Mouse (Mus musculus): Measurements from ENCODE around the gene Tspan3. TPM values are rescaled to one million over a fixed set of nuclear protein-coding genes. Genes with fewer than 3 reads are reported as not detected.
A peak's percentile ranks its signal among the peaks of the same experiment; 100 is the strongest.

The Tspan3 gene
- polyA plus RNA-seq, 1 experiment from 2014 or later, result 371 TPM

DNA sequence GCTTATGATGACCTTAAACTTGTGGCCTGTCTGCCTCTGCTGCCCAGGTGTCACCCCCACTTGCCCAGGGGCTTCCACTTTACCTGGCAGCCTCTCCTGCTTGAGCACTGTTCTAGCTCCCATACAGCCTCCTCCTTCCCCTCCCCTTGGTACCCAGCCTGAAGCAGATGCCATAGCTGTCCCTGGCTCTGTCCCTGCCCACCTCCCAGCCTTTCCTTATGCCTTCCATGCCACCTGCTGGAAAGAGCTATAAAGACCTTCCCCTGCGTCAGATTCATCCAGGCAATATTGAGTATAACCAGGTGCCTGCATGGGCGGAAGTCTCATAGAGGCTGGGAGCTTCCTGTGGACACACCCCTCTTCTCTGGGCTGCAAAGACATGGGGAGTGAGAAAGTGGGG is 45.6 kb downstream of the Tspan3 start:
- no peak for ATAC-seq
- ChIA-PET CTCF (interaction anchor here (1.2 to 2.4 kb wide), 3 partner anchors 9 to 95 kb away, joined by 3 to 7 read pairs (median 6); no protein-coding TSS in a partner anchor), POLR2A (interaction anchor here (1.6 kb wide), 1 partner anchor 27 kb away, joined by 3 read pairs; no protein-coding TSS in a partner anchor)
- no peak for TF ChIP-seq CTCF (IDR thresholded peaks at IDR 0.05)
- H3K27me3 ChIP-seq, result no peaks in the 10 kb centered on the region
- DNase-seq (ENCODE audit: low read depth, low spot score), result no peak
- in situ Hi-C loops (cut with MboI; ENCODE audit: low pct_unique_long_range_greater_than_20kb), result loop anchor here (5.0 kb wide), 1 partner anchor 433 kb away; no protein-coding TSS in a partner anchor

DNA sequence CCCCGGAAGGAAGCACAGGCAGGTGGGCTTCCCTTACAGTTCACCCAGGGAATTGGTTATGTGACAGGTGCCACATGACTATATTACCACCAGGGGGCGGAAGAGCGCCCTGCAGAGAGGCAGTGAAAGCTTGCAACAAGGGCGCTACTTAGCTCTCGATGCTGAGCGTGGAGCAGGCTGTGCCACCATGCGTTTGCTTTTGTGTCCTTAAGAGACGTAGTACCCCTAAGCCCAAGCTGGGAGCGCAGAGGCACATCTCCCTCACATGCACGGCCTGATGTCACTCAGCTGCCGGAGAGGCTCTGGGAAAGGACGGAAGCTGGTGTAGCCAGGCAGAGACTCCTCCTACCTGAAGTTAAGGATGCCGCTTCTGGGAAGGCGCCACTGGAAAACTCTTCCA is 46.7 kb downstream of the Tspan3 start:
- POLR2A ChIA-PET, result no interaction called here
- CTCF ChIA-PET, result interaction anchor here (0.7 to 2.4 kb wide), 14 partner anchors 10 to 433 kb away, joined by 3 to 10 read pairs (median 3); no protein-coding TSS in a partner anchor
- in situ Hi-C loops (cut with MboI; ENCODE audit: low pct_unique_long_range_greater_than_20kb), result loop anchor here (5.0 kb wide), 1 partner anchor 434 kb away; no protein-coding TSS in a partner anchor
- H3K27me3 ChIP-seq, result no peaks in the 10 kb centered on the region
- ATAC-seq (no peak), DNase-seq (ENCODE audit: low read depth, low spot score) (peak; percentile 27)
- no peak for TF ChIP-seq CTCF (IDR thresholded peaks at IDR 0.05)

DNA sequence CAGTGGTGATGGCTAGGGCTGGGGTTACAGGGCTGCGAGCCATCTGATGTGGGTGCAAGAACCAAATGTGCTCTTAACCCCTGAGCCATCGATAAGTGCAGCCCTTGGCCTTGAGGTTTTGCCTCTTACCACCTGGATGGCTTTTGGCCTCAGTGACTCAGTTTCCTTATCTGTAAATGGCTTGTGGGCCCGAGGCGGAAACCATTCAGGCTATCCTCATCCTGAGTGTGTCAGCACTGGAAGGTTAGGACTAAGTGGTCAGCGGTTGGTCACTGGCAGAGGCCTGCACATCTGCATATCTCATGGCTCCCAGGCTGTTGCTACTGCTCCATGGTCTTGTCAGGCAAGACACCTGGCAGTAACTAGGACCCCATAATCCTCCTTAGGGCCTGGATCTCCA is 47.2 kb downstream of the Tspan3 start:
- in situ Hi-C loops (cut with MboI; ENCODE audit: low pct_unique_long_range_greater_than_20kb), result loop anchor here (5.0 kb wide), 1 partner anchor 434 kb away; no protein-coding TSS in a partner anchor
- POLR2A ChIA-PET, result no interaction called here
- DNase-seq (ENCODE audit: low read depth, low spot score), result no peak
- ATAC-seq, result no peak
- no peak for TF ChIP-seq CTCF (IDR thresholded peaks at IDR 0.05)
- CTCF ChIA-PET, result interaction anchor here (0.7 to 1.8 kb wide), 8 partner anchors 12 to 434 kb away, joined by 3 to 10 read pairs (median 3); no protein-coding TSS in a partner anchor
- H3K27me3 ChIP-seq, result no peaks in the 10 kb centered on the region

DNA sequence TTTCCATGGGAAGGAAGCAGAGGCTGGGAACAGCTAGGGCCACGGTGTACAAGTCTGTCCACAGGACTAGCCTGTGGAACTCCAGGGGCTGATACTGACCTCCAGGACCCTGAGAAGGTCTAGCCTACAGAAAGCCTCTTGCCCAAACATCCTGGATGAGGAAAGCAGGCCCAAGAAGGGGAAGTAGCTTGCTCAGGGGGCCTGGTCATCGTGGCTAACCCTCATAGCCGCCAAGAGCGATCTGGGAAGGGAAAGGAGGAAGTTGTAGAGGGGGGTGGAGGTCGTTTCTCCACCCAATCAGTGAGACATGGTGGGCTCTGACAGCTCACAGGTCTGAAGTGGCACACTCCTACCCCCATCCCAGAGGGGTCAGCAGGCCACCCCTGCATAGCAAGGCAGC is 57.1 kb downstream of the Tspan3 start:
- ChIA-PET POLR2A (no interaction called here), CTCF (interaction anchor here (0.9 to 1.5 kb wide), 3 partner anchors 11 to 33 kb away, joined by 3 to 4 read pairs (median 4); no protein-coding TSS in a partner anchor)
- TF ChIP-seq CTCF (IDR thresholded peaks at IDR 0.05), result no peak
- ATAC-seq, result no peak
- H3K27me3 ChIP-seq, result no peaks in the 10 kb centered on the region
- no peak for DNase-seq (ENCODE audit: low read depth, low spot score)
- in situ Hi-C loops (cut with MboI; ENCODE audit: low pct_unique_long_range_greater_than_20kb), result no loop called here

DNA sequence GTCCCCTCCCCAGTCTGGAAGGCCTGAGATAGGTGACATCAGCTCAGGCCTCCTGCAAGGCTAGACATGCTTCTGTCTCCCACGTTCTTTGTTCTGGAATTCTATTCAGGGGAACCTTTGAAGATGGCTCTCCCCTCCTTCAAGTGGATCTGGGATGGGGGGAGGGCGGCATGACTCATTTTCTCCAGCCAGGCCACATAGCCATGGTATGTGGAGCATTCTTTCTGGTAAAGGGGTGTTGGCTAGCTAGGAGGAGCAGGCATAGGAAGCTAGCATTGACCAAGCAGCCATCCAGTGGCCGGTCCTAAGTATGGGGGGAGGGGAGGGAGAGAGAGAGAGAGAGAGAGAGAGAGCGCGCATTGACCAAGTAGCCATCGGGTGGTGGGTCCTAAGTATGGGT is 57.8 kb downstream of the Tspan3 start:
- peak; percentile 84 for ATAC-seq
- ChIA-PET CTCF (interaction anchor here (0.7 to 1.5 kb wide), 3 partner anchors 11 to 33 kb away, joined by 3 to 4 read pairs (median 3); no protein-coding TSS in a partner anchor), POLR2A (interaction anchor here (0.7 kb wide), 1 partner anchor 20 kb away, joined by 3 read pairs; no protein-coding TSS in a partner anchor)
- TF ChIP-seq CTCF (IDR thresholded peaks at IDR 0.05), result no peak
- peak; percentile 71 for DNase-seq (ENCODE audit: low read depth, low spot score)
- H3K27me3 ChIP-seq, result no peaks in the 10 kb centered on the region
- in situ Hi-C loops (cut with MboI; ENCODE audit: low pct_unique_long_range_greater_than_20kb), result no loop called here

DNA sequence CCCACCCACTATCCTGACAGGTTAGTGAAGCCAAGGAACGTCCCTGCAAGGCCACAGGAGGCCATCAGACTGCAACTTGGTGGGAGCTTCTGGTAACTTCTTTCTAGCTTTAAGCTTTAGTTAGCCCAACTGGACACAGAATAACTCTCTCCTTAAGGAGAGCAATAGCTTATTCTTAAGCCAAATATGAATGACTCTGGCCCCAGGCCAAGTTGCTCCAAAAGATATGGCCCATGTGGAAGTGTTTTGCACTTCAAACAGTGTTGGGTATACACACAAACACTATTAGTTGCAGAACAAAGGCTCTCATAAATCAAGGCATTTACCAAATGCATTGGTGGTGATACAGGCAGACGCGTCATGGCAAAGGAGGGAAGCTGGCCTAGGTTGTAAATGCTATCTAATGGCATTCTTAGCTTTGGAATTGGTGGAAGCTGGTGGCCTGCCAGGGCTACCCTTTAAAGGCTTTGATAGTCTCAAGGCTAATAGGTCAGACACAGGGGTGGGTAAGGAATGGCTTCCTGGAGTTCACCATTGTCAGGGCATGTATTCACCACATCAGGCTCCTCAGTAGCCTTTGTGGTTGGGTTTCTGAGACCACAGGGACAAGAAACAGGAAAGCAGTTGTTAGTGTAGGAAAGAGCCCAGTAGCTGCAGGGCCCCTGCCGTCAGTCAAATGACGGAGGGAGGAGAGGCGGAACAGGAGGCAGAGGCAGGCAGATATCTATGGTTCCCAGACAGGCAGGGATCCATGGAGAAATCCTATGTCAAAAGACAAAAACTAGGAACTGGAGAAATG is 58.8 kb downstream of the Tspan3 start:
- in situ Hi-C loops (cut with MboI; ENCODE audit: low pct_unique_long_range_greater_than_20kb), result no loop called here
- no peak for TF ChIP-seq CTCF (IDR thresholded peaks at IDR 0.05)
- CTCF ChIA-PET, result interaction anchor here (0.9 kb wide), 1 partner anchor 12 kb away, joined by 4 read pairs; no protein-coding TSS in a partner anchor
- ATAC-seq, result no peak
- POLR2A ChIA-PET, result interaction anchor here (0.7 kb wide), 1 partner anchor 19 kb away, joined by 3 read pairs; no protein-coding TSS in a partner anchor
- no peaks in the 10 kb centered on the region for H3K27me3 ChIP-seq
- DNase-seq (ENCODE audit: low read depth, low spot score), result no peak

DNA sequence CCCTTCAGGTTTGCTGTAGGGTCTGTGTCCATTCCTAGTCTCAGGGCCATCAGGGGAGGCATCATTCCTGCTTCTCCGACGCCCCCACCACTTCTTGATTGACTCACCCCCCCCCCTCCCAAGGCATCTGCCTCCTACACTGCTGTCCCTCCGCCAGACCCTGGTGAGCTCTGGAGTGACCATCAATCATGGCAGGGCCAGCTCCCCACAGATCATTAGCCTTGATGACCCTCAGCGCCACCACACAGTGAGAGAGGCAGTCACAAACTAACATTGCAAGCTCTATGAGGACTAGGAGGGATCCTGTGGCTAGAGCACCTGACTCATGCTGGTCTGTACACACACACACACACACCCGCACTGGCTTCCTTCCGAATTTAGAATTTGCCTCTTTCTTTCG is 60.4 kb downstream of the Tspan3 start:
- ChIA-PET CTCF (no interaction called here), POLR2A (no interaction called here)
- no peaks in the 10 kb centered on the region for H3K27me3 ChIP-seq
- in situ Hi-C loops (cut with MboI; ENCODE audit: low pct_unique_long_range_greater_than_20kb), result no loop called here
- ATAC-seq (no peak), DNase-seq (ENCODE audit: low read depth, low spot score) (peak; percentile 17)
- no peak for TF ChIP-seq CTCF (IDR thresholded peaks at IDR 0.05)

DNA sequence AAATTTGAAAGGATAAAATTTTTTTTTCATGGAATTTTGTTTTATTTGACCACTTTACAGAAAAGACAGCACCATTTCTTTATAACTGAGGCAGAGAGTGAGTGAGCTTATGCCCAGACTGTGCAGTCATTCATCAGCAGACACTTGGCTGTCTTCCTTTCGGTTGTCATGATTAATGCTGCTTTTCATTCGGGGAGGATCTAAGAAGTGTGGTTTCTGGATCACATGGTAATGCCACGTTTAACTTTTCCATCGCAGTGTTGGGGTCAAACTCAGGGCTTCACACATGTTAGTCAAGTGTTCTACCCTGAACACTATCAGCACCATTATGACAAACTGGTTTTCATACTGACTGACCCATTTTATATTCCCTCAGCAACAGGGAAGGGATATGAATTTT is 64.3 kb downstream of the Tspan3 start:
- ATAC-seq, result no peak
- in situ Hi-C loops (cut with MboI; ENCODE audit: low pct_unique_long_range_greater_than_20kb), result no loop called here
- H3K27me3 ChIP-seq, result no peaks in the 10 kb centered on the region
- ChIA-PET POLR2A (no interaction called here), CTCF (interaction anchor here (0.8 kb wide), 1 partner anchor 31 kb away, joined by 3 read pairs; no protein-coding TSS in a partner anchor)
- TF ChIP-seq CTCF (IDR thresholded peaks at IDR 0.05), result no peak
- DNase-seq (ENCODE audit: low read depth, low spot score), result peak; percentile 39

DNA sequence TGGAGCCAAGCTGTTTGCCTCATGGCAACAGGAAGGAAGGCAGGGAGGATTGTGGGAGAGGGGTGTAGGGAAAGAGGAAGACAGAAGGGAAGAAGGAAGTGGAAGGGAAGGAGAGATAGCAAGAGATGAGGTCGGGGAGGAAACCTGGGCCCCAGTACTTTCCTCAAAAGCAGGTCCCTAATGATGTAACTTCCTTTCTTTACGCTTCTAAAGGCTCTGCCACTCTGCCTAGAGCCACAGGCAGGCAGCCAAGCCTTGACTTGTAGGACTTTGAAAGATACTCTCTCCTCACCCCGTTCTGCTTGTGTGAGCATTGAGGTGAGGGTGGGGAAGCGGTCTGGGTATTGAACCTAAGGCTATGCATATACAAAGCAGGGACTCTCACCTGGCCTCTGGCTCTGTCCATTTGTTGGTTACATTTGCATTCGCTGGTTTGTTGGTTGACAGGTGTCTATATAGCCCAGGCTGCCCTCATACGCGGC is 65.2 kb downstream of the Tspan3 start:
- ATAC-seq, result no peak
- ChIA-PET POLR2A (no interaction called here), CTCF (interaction anchor here (1.3 kb wide), 1 partner anchor 14 kb away, joined by 3 read pairs; no protein-coding TSS in a partner anchor)
- H3K27me3 ChIP-seq, result no peaks in the 10 kb centered on the region
- in situ Hi-C loops (cut with MboI; ENCODE audit: low pct_unique_long_range_greater_than_20kb), result no loop called here
- TF ChIP-seq CTCF (IDR thresholded peaks at IDR 0.05), result no peak
- no peak for DNase-seq (ENCODE audit: low read depth, low spot score)

DNA sequence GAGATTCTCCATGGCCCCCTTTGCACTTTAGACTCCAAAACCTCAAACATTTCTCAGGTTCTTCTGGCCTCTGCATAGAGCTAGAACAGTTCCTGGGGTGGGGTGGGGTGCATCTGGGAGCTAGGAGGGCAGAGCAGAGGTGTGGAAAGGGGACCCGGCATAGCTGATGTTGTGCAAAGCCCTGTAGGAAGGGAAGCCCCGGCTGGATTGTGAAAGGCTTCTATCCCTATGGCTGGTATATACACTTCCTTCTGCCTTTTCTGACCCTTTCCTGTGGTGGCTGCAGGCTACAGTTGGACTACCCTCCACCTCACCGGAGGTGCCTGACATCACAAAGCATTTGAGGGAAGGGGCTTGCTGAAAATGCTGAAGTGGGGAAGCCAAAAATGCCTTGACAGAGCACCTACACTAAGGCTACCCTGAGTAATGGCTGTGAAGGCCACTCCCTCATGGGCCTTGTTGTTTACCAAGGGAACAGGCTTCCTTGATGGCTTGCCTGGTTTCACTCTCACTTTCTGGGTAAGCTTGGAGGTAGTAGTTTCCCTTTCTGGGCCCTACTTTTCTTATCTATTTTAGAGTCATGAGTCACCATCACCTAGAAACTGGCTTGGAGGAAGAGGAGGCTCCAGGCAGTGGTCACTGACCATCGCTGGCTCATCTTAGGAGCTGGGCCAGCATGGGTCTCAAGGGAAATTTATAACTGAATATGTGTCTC is 67.5 kb downstream of the Tspan3 start:
- in situ Hi-C loops (cut with MboI; ENCODE audit: low pct_unique_long_range_greater_than_20kb), result no loop called here
- CTCF ChIA-PET, result interaction anchor here (1.4 kb wide), 1 partner anchor 23 kb away, joined by 3 read pairs; no protein-coding TSS in a partner anchor

More for the DNA sequence above, 67.5 kb downstream of the Tspan3 start:
- ATAC-seq (no peak), DNase-seq (ENCODE audit: low read depth, low spot score) (no peak)
- TF ChIP-seq CTCF (IDR thresholded peaks at IDR 0.05), result no peak
- POLR2A ChIA-PET, result no interaction called here
- H3K27me3 ChIP-seq, result no peaks in the 10 kb centered on the region

Measured in Patski (cell line).